Mouse (Mus musculus): ENCODE data around the gene Hif3a.

- TF ChIP-seq CTCF (conservative IDR thresholded peaks at IDR 0.05; ENCODE audit: low read length) (no peak), POU5F1 (IDR thresholded peaks at IDR 0.05; ENCODE audit: borderline replicate concordance, low read length) (no peak), NANOG (IDR thresholded peaks at IDR 0.05; ENCODE audit: borderline replicate concordance, low read length) (no peak)
Observed at GRCm38 (mm10) chr7:16990006-16990744, 72.1 kb downstream of the Hif3a start.

All from E14TG2a.4 (cell line).